Mouse (Mus musculus): ENCODE measurements around the gene Fbxw8. TPM values are rescaled to one million over a fixed set of nuclear protein-coding genes. Genes with fewer than 3 reads are reported as not detected.

Fbxw8 gene
- total RNA-seq, 2 experiments from 2014 or later = 34.2 to 38.5 TPM

Other genes with a start within 250 kb of the Fbxw8 start
- gene Fbxo21, start 178.7 kb downstream of the Fbxw8 start, total RNA-seq (2021) = 100 to 1,000 TPM; 105 to 110 TPM
- 10 to 100 TPM; 90.0 to 94.0 TPM for gene Tesc, start 127.7 kb downstream of the Fbxw8 start, total RNA-seq (2021)
- 10 to 100 TPM; 31.8 to 36.9 TPM for gene Hrk, start 9.2 kb upstream of the Fbxw8 start, total RNA-seq (2021)
- 10 to 100 TPM; 91.7 to 93.5 TPM for gene Rnft2, start 89.7 kb upstream of the Fbxw8 start, total RNA-seq (2021)
- 10 to 100 TPM; 14.0 to 14.1 TPM for gene 2410131K14Rik, start 89.8 kb upstream of the Fbxw8 start, total RNA-seq (2021)